Mouse (Mus musculus) spleen, adult 2 months (tissue): ENCODE measurements around the gene Rell1. TPM values are rescaled to one million over a fixed set of nuclear protein-coding genes. Genes with fewer than 3 reads are reported as not detected.

Experiments
- DNase-seq, 2 experiments: peaks; one replicate each; pipeline versions ENCODE4 v3.0.0 to v3.0.0-alpha.2; 2012 to 2021; ENCODE audit warnings: low spot score in 2 of 2, low read depth in 1 of 2
- H3K27ac ChIP-seq: fragments of 200-500 bp; 2 replicates; pipeline ENCODE4 v1.5.1; 2012; ENCODE audit warnings: low read length, inconsistent platforms; ENCODE audit not compliant: insufficient read depth
- H3K27me3 ChIP-seq: fragments of 200-500 bp; 2 replicates; pipeline ENCODE4 v1.6.1; 2012; ENCODE audit warnings: mild to moderate bottlenecking, moderate library complexity, low read length, inconsistent platforms; ENCODE audit not compliant: control insufficient read depth, insufficient read depth
- H3K36me3 ChIP-seq: fragments of 200-500 bp; 2 replicates; pipeline ENCODE4 v1.6.1; 2012; ENCODE audit warnings: mild to moderate bottlenecking, low read length, inconsistent platforms; ENCODE audit not compliant: control insufficient read depth, insufficient read depth
- H3K4me1 ChIP-seq: fragments of 200-500 bp; 2 replicates; pipeline ENCODE4 v1.6.1; 2011; ENCODE audit warnings: inconsistent platforms; ENCODE audit not compliant: control insufficient read depth, insufficient read depth, insufficient read length
- H3K4me3 ChIP-seq: fragments of 200-500 bp; 2 replicates; pipeline ENCODE4 v1.5.1; 2011; ENCODE audit warnings: mild to moderate bottlenecking, inconsistent platforms; ENCODE audit not compliant: insufficient read depth, insufficient read length; ENCODE audit errors: extremely low read depth
- CTCF ChIP-seq: fragments of 200-500 bp; IDR thresholded peaks from 2 replicates; pipeline ENCODE4 v1.5.1; 2011; ENCODE audit warnings: mild to moderate bottlenecking, inconsistent platforms; ENCODE audit not compliant: insufficient read depth, insufficient read length, insufficient replicate concordance; ENCODE audit errors: extremely low read depth
- POLR2A ChIP-seq: fragments of 200-500 bp; IDR thresholded peaks from 2 replicates; pipeline ENCODE4 v1.6.1; 2011; ENCODE audit warnings: low read depth, low read length, inconsistent platforms
- WGBS: fragments of 180-500 bp; shearing (Covaris S2); methylation state at CpG from one replicate; pipeline ENCODE4 v1.1.7; 2018; 5-methylcytosine and 5-hydroxymethylcytosine counted together
- polyA plus RNA-seq: library from polyadenylated mRNA; depleted of rRNA; stranded (reverse); fragments of >200 nt; gene quantifications from 2 replicates; pipeline ENCODE4 v1.2.3, GENCODE M21; 2012

The Rell1 gene
- polyA plus RNA-seq, 1 experiment = 5.1 TPM

GRCm38 (mm10) chr5:63953401-63954032 lies 15.2 kb downstream of the Rell1 start:
- Histone ChIP-seq H3K27ac (no peak overlapping the region), H3K36me3 (no peaks in the 10 kb centered on the region), H3K4me1 (no peaks in the 10 kb centered on the region; the same call in 1 of the 2 replicates), H3K4me3 (no peak overlapping the region), H3K27me3 (no peaks in the 10 kb centered on the region)
- WGBS = 93% methylated on average over 15 of the region's 15 CpGs
- no peak for DNase-seq
- no peak for TF ChIP-seq POLR2A
- no peak for TF ChIP-seq CTCF

GRCm38 (mm10) chr5:63952039-63952438 lies 16.7 kb downstream of the Rell1 start:
- Histone ChIP-seq H3K36me3 (no peaks in the 10 kb centered on the region), H3K27ac (no peak overlapping the region), H3K4me1 (no peaks in the 10 kb centered on the region; the same call in 1 of the 2 replicates), H3K4me3 (no peak overlapping the region), H3K27me3 (no peaks in the 10 kb centered on the region)
- TF ChIP-seq POLR2A (no peak), CTCF (no peak)
- no peak for DNase-seq
- WGBS = 89% methylated on average over 6 of the region's 6 CpGs

GRCm38 (mm10) chr5:63951421-63951911 lies 17.2 kb downstream of the Rell1 start:
- H3K4me1 ChIP-seq = no peaks in the 10 kb centered on the region; the same call in 1 of the 2 replicates
- H3K27ac ChIP-seq = no peak overlapping the region
- TF ChIP-seq CTCF (no peak), POLR2A (no peak)
- no peak overlapping the region for H3K4me3 ChIP-seq
- 83% methylated on average over 11 of the region's 11 CpGs for WGBS
- H3K27me3 ChIP-seq = no peaks in the 10 kb centered on the region
- DNase-seq = no peak
- no peaks in the 10 kb centered on the region for H3K36me3 ChIP-seq

- H3K27ac ChIP-seq = no peak overlapping the region
- no peak for TF ChIP-seq POLR2A
- TF ChIP-seq CTCF = no peak
- H3K4me1 ChIP-seq = peaks cover 3% of the 10 kb centered on the region; the same call in 1 of the 2 replicates
- 19% methylated on average over 3 of the region's 3 CpGs for WGBS
- no peaks in the 10 kb centered on the region for H3K36me3 ChIP-seq
- H3K4me3 ChIP-seq = no peak overlapping the region
- H3K27me3 ChIP-seq = no peaks in the 10 kb centered on the region
- no peak for DNase-seq
These were observed 19.5 kb downstream of the Rell1 start for GRCm38 (mm10) chr5:63949195-63949594.

- DNase-seq = no peak
- no peaks in the 10 kb centered on the region for H3K36me3 ChIP-seq
- no peaks in the 10 kb centered on the region for H3K27me3 ChIP-seq
- no peak overlapping the region for H3K4me3 ChIP-seq
- 82% methylated on average over 8 of the region's 8 CpGs for WGBS
- TF ChIP-seq CTCF (no peak), POLR2A (no peak)
- H3K27ac ChIP-seq = no peak overlapping the region
- H3K4me1 ChIP-seq = peaks cover 9% of the 10 kb centered on the region
These were observed 21.2 kb downstream of the Rell1 start for GRCm38 (mm10) chr5:63947526-63947925.

- DNase-seq = peak in 1 of 2 experiments; percentile 54
- Histone ChIP-seq H3K4me1 (peaks cover 18% of the 10 kb centered on the region), H3K27me3 (no peaks in the 10 kb centered on the region), H3K27ac (peak overlapping the region; percentile 59; the same call in 1 of the 2 replicates), H3K36me3 (no peaks in the 10 kb centered on the region), H3K4me3 (peak overlapping the region; percentile 48)
- 13% methylated on average over 9 of the region's 9 CpGs for WGBS
- no peak for TF ChIP-seq CTCF
- TF ChIP-seq POLR2A = no peak
These were observed 25.4 kb downstream of the Rell1 start for GRCm38 (mm10) chr5:63943291-63943690.

- peaks cover 19% of the 10 kb centered on the region for H3K4me1 ChIP-seq
- no peak for DNase-seq
- TF ChIP-seq CTCF (no peak), POLR2A (no peak)
- H3K4me3 ChIP-seq = no peak overlapping the region
- no peak overlapping the region for H3K27ac ChIP-seq
- H3K27me3 ChIP-seq = no peaks in the 10 kb centered on the region
- H3K36me3 ChIP-seq = no peaks in the 10 kb centered on the region
- 69% methylated on average over 5 of the region's 5 CpGs for WGBS
These were observed 26.8 kb downstream of the Rell1 start for GRCm38 (mm10) chr5:63941891-63942290.
